Comparison of ENCODE assay signal across 18 mouse cellular contexts in genomic region chrX:83220563-83220962, GRCm38 (mm10).
DNase-seq lines count a peak whose midpoint lies in the region; TF ChIP-seq lines count a peak whose summit lies in the region.
"Had no signal": no experiment of that assay in that cellular context is flagged by ENCODE, and none has a peak within 500 bp of the region (broad histone marks: within the 10 kb centered on the region; RNA-seq: fewer than 3 reads in every experiment).

No protein-coding gene starts in this region.

- 57% methylated on average over 2 of the region's 2 CpGs for WGBS in lung, adult 2 months

- peak; percentile 15 to 24 for DNase-seq in layer of hippocampus, adult 2 months (ENCODE audit: low spot score in 2 of 2)
- no peak for DNase-seq in layer of hippocampus, postnatal 25 days (ENCODE audit: extremely low spot score in 1 of 2, low spot score in 1 of 2)
- peak; percentile 11 to 19 for DNase-seq in layer of hippocampus, adult 8-10 months (ENCODE audit: low spot score in 2 of 2)
- peak; percentile 5 to 13 for DNase-seq in left cerebral cortex, adult 18-20 months (ENCODE audit: low spot score in 2 of 2)
- peak; percentile 9 to 30 for DNase-seq in right cerebral cortex, postnatal 36 days (ENCODE audit: low spot score in 2 of 2)
- no peak for DNase-seq in lung, adult 2 months
- DNase-seq in adrenal gland, adult 8-10 months: no peak
- DNase-seq: adrenal gland, adult 2 months; cerebellum, adult 9-10 months; gastrocnemius, postnatal 36 days; kidney, adult 2 months; kidney, postnatal 10 days; thymus, postnatal 14 days had no signal

- peak overlapping the region; percentile 64 for H3K27ac ChIP-seq in layer of hippocampus, adult 2 months
- H3K27ac ChIP-seq: hindbrain, embryonic 10.5 days; hindbrain, postnatal 0 days; liver, embryonic 14.5 days; macrophage; midbrain, embryonic 10.5 days had no signal

- no peaks in the 10 kb centered on the region for H3K4me1 ChIP-seq in lung, adult 2 months (ENCODE audit: control insufficient read depth, insufficient read depth, low read length)
- H3K4me1 ChIP-seq: hindbrain, embryonic 10.5 days; midbrain, embryonic 10.5 days had no signal

- no peak for TF ChIP-seq CTCF in layer of hippocampus, adult 2 months (conservative IDR thresholded peaks at IDR 0.05)
- TF ChIP-seq CTCF in lung, adult 2 months (IDR thresholded peaks at IDR 0.05; ENCODE audit: insufficient read depth, low read length): no peak

- no peak for TF ChIP-seq POLR2A in lung, adult 2 months (IDR thresholded peaks at IDR 0.05; ENCODE audit: borderline replicate concordance, extremely low read depth, low read depth, low read length)

- no peak overlapping the region for H3K4me3 ChIP-seq in layer of hippocampus, adult 2 months
- no peak overlapping the region for H3K4me3 ChIP-seq in lung, adult 2 months (replicated peaks; ENCODE audit: extremely low read depth, low read depth, low read length)
- H3K4me3 ChIP-seq: hindbrain, embryonic 10.5 days; midbrain, embryonic 10.5 days had no signal

Comparison
In these comparisons a context has a peak if more than half of its experiments do, and no peak if none do; other contexts are left out.
1. DNase-seq: peak in layer of hippocampus, adult 2 months (2 of 2), layer of hippocampus, adult 8-10 months (2 of 2), left cerebral cortex, adult 18-20 months (2 of 2) and right cerebral cortex, postnatal 36 days (2 of 2); none in layer of hippocampus, postnatal 25 days (0 of 2), lung, adult 2 months (single experiment) and adrenal gland, adult 8-10 months (single experiment).